Mouse (Mus musculus): ENCODE measurements around the gene Smoc1.

Smoc1 gene

DNA sequence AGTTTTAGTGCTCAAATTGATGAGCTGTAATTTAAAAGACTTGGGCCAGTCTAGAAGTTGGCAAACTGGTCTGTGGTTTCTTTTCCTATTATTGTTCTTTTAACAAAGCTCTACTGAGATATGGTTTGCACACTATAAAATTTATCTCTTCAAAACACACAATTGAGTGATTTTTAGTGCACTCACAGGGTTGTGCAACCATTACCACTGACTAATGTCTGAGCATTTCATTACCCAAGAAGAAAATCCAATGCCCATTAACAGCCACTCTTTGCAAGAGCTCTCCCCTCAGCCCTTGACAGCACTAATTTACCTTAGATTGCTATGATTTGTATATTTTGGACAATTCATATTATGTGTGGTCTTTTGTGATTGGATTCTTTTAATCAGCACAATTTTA, 97.2 kb downstream of the Smoc1 start:
- no peak for DNase-seq (ENCODE audit: extremely low spot score, low read depth, low spot score)

DNA sequence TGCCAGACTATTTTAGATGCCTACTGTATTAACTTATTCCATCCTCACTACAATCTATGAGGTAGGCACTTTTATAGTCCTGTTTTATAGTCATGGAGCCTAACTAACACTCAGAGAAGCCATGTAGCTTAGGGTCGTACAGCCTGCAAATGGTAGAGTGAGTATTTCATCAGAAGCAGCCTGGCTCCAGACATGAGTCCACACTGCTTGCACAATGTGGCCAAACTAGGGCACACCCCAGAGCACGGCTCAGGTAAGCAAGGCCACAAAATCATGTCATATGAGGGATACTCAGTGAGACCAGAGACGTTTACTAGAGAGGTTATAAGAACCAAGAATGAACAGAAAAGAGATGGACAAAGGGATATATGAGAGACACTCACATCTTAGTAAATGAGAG, 100.2 kb downstream of the Smoc1 start:
- no peak for DNase-seq (ENCODE audit: extremely low spot score, low read depth, low spot score)

DNA sequence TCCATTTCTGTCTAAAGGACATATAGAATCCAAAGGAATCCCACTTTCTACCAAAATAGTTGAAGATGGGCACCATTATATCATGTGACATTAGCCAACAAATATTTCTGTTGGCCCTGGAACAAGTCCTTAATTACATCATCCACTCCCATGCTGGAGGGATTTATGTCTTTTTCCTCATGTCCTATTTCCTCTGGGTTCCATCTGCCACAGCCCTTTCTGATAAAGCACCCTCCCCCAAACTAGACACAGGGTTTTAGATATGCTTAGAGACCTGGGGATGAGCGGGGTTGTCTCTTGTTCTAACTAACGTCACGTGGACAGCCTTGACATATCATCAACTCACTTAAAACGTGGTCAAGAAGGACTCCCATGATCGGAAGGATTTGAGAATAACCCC, 102.1 kb downstream of the Smoc1 start:
- no peak for DNase-seq (ENCODE audit: extremely low spot score, low read depth, low spot score)

DNA sequence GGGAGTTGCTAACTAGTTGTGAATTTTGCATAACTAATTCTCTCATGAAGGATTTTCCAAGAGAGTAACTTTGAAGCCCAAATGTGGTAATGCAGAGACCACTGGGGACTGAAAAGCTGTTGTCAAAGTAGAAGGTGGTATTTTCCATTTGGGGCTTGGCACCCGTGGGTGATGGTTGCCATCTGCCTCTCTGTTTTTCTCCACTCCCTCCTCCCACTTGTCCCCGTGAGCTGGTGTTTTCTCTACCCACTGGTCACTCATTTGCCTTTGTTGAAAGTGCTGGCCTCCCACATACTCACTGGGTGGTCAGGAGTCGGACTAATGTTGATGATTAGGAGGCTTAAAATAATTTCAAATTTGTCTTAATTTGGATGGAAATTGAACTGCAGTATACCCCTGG, 104.1 kb downstream of the Smoc1 start:
- no peak for DNase-seq (ENCODE audit: extremely low spot score, low read depth, low spot score)

DNA sequence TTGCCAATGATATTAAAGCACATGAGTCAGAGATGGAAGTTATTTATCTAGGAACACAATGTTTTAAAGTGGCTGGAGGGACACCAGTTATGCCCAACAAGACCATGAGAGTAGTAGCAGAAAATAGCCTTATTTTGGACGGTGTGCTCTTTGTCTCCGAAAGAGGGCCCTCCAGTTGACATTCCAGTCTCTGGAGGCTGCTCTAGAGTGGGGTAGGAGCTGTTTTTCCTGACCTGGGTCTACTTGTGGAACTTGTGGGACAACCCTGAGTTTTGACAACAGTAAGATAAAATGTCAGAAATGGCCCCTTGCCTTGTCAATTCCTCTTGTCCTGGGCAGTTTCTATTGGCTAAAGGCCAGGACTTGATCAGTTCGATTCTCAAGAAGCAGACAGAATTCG, 104.5 kb downstream of the Smoc1 start:
- DNase-seq (ENCODE audit: extremely low spot score, low read depth, low spot score), result no peak

DNA sequence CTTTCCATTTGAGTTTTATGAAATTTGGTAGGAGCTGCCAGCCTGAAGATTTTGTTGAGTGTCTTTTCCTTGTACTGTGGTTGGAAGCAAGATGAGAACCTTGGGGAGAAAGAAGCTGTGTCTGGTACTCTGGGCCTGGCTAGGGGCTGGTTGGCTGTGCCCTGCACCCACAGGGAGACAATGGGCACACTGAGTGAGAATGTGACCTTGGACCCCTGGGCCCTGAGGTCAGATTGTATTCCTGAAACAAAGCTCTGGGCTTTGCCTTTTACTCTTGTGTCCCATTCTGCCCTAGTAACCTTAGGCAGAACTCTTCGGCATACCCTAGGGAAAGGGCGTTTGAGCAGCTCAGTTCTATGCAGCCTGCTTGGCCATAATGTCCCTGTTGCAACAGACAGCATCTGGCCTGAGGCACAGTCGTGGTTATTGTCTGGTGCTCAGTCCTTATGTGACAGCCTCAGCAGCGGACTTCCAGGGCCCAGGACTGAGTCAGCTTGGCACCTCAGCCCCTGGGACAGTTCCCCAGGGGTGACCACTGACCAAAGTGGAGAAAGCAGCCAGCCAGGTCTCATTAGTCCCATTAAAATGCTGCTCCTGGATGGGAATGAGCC, 106.6 kb downstream of the Smoc1 start:
- no peak for DNase-seq (ENCODE audit: extremely low spot score, low read depth, low spot score)

DNA sequence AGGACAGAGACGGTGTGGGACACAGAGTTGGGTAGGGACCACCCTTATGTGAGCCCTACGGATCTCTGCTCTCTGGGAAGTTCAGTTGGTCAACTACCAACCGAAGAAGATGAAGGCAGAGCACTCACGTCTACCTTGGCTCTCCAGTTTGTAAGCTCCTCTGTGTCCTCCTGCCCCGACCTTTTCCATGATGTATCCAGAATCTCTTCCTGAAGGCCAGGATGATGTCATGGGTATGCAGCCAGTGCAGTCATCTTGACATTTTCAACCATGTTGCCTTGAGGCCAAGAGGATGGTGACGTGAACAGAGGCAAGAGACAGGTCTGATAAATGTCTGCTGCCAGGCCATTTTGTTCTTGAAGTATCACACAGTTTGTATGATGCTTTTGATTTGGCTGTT, 111.6 kb downstream of the Smoc1 start:
- DNase-seq (ENCODE audit: extremely low spot score, low read depth, low spot score), result no peak

DNA sequence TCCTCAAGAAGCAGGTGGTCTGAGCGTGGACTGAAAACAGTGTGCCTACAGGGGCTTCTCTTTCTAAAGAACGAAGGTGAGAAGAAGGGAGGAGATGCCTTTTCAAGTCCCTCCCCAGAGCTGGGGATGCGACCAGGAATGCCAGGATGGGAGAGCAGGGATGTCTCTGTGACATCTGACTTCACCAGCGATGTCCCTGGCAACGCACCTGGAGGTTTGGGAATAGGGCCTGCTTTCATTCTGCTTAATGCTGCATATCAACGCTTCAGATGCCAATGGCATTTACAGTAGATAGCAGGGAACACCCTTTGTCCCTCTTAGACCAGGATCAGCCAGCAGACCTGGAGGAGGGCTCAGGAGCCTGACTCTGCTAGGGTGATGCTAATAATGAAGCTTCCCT, 112.9 kb downstream of the Smoc1 start:
- DNase-seq (ENCODE audit: extremely low spot score, low read depth, low spot score), result no peak

DNA sequence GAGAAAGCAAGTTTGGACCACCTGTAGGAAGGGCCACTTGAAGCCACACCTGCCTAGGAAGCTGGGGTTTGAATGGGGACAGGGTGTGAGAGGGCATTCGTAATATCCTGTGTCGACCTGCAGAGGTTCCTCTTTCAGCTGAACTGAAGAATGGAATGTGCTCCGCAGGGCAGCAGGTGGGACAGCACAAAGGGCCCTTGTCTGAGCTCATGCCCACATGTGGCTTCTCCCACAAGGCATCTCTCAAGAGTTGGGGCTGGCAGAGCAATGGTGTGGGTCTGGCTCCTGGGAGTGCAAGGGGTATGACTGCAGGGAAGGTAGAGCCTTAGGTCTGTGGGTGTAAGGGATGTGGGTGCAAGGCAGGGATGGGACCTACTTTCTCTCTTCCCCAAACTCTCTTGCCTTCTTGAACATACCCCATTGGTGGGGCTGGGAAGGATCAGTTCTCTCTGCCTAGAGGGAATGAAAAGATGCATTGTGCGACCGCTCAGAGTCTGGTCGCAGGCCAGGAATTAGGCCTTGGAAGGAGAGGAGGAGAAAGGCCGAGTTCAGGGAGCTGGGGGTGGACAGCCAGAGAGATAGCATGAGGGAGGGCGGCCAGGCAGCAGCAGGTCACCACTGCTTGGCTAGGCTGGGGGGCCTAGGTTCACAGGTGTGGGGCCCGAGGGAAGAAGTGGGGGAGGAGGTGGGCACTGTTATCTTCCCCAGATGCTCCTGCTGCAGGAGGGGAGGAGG, 114.2 kb downstream of the Smoc1 start:
- no peak for DNase-seq (ENCODE audit: extremely low spot score, low read depth, low spot score)

DNA sequence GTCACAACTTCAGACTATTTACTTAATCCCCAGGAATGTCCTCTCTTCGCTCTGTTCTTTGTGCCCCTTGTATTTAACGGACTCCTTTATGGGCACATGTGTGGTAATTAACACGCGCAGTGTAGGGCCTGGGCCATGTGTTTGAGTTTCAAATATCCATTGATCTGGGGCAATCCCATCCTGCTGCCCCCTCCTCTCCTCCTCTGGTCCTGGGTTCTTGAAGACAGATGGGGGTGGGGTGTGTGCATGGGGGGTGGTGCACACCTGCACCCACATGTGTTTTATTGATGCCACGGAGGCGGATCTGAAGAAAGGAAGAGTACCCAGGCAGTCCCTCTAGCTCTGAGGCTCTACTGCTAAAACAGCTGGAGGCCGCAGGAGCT, 114.7 kb downstream of the Smoc1 start:
- peak; percentile 52 for DNase-seq (ENCODE audit: extremely low spot score, low read depth, low spot score)

DNA sequence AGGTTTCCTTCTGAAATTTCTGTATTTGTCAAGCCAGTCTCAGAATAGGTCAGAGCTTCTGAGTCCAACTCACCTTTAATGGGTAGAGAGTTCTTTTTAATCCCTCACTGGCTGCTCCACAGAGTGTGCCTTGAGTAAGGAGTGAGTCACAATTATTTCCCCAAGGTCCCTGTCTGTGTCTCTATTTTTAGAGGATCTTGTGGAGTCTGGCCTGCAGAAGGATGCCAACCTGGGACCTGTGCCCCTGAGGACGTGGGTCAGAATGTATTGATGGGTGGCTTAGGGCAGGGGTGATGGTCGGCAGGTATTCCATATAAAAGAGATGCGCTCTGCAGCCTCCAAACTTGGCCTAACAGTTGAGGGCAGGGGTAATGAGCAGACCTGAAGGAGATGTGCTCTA, 115.6 kb downstream of the Smoc1 start:
- no peak for DNase-seq (ENCODE audit: extremely low spot score, low read depth, low spot score)

DNA sequence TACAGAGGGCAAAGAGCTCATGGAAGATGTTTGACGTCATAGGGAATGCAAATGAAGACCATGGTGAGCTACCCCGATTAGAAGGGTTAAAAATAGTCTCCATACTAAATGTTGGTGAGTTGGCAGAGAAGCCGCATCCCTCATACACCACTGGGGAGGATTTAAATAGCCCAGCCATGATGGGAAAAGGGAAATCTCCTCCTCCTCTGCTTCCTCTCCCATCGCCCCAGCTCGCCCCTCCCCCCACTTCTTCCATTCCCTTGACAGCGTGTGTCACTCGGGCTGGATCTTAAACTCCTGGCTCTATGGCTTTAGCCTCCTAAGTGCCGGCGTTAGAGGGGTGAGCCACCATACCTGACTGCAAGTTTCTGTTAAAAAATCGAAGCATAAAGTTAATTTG, 117.6 kb downstream of the Smoc1 start:
- no peak for DNase-seq (ENCODE audit: extremely low spot score, low read depth, low spot score)

DNA sequence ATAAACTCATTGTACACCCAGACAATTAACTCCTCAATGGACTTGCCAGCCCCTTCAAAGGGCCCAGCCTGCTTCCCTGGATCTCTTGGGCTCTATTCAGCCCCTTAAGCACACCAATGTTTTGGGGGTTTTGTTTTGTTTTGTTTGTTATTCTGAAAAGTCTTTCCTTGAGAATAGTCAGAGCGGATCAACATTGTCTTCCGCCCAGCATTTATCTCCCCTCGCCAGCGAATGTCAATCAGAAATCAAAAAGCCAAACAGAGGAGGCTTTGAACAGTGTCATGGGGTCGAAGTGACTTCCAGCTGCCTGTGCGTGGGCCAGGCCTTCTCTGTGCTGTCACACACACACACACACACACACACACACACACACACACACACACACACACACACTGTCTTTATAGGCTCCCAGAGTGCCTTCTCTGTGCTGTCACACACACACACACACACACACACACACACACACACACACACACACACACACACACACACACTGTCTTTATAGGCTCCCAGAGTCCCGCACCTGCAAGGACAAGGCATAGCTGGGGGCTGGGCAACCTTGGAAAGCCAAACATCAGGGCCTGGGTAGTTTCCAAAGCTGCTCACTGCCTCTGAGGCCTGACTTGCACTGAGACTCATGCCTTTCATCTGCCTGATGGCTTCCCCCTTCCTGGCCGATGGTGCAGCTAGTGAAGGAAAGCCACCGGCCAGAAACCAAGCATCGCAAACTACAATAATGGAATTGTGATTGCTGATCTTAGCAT, 120.0 kb downstream of the Smoc1 start:
- DNase-seq (ENCODE audit: extremely low spot score, low read depth, low spot score), result no peak

DNA sequence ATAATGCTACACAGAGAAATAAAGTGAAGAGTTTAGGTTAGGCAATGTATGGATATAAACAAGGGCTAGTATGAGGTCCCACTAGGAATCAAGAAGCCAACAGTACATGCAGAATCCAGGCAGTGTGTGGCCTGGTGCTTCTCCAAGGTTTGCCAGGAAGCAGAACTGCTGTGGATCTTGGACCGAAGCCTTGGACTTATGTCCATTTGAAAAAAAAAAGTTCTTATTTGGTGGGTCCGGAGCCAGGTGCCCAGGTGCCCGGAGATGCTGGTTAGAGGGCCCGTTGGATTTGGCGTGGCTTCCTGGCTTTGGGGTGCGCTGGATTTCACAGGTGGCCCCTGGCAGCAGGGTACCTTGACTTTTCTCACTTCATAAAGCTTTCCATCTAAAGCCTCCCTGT, 121.3 kb downstream of the Smoc1 start:
- no peak for DNase-seq (ENCODE audit: extremely low spot score, low read depth, low spot score)

DNA sequence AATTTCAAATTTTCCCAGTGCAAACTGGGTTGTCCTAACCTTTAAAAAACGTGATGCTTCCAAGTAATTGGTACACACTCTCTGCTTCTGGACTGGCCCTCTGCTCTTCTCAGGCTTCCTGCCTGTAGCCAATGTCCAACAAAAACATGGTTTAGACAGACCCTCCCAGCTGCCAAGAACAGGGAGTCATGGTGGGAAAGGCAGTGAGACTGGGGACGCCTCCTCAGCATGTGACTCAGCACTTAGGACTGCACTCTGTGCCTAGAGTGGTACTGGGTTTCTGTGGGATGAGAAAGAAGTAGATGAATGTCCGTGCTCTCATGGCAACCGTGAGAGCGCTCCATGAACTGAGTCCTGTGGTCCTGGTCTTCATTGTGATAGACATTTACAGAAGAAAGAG, 124.3 kb downstream of the Smoc1 start:
- no peak for DNase-seq (ENCODE audit: extremely low spot score, low read depth, low spot score)

DNA sequence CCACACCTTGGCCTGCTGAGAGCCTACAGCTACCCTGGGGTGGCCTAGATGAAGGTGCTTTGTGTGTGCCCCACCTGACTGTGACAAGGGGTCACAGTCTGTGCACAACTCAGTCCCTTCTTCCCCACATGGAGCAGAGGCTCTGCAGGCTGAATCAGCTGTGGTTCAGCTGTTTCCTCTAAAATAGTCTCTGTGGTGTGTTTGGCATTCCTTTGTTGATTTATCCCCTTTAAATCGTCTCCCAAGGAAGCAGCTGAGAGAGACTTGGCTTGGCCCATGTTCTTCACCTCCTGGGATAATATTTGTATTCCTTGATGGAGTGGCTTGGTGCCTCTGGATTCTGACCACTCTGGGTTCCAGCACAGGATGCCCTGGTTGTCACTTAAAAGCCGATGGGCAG, 125.5 kb downstream of the Smoc1 start:
- no peak for DNase-seq (ENCODE audit: extremely low spot score, low read depth, low spot score)

DNA sequence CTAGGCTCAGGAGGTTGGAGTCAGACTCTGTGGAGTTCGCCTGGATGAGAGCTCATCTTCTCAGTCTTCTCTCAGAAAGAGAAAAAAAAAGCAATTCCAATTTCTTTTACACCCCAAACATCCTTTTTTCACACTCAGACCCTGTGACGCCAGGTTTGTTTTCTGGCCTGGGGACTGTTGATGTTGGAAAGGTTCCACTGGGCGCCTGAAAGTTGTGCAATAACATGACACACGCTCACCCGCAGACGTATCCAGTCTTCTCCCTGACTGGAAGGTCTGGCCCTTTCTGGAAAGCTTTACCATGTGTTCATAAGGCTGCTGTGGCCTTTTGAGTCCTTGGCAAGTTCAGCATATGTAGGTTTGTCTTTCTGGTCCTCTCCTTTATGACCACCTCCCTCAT, 129.1 kb downstream of the Smoc1 start:
- no peak for DNase-seq (ENCODE audit: extremely low spot score, low read depth, low spot score)

DNA sequence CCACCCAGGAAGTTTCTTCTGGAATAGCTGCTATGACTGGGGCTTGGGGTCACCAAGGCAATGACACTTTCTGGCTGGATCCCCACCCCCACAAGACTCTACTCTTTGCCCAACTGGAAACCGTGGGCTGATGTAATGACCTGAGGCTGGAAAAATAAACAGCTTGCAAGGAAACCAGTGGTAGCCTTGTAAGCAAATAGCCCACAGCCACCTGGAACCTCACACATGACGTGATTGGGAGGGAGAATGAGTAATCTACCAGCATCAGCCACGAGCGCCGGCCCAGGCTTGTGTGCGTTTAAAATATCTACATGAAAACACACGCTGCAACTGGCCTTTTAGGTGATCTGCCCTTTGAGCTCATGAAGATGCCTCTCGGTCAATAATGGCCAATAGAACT, 130.2 kb downstream of the Smoc1 start:
- no peak for DNase-seq (ENCODE audit: extremely low spot score, low read depth, low spot score)

DNA sequence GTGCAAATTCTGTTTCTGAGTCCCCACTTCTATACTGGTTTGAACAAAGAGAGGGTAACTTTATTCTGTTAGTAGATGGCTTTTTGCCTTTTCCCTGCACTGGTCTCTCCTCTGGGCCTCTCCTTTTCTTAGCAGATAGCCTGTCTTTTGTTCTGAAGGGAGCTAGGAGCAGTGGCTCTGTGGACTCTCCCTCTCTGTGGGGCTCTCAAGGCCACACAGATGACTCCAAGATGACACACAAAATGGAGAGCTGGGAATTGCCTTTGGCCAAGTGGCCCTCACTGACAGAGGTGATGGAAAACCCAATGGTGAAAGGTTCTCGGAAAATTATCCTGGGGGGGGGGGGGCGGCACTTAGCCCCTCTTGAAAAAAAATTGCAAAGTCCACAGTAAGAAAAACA, 133.3 kb downstream of the Smoc1 start:
- no peak for DNase-seq (ENCODE audit: extremely low spot score, low read depth, low spot score)

DNA sequence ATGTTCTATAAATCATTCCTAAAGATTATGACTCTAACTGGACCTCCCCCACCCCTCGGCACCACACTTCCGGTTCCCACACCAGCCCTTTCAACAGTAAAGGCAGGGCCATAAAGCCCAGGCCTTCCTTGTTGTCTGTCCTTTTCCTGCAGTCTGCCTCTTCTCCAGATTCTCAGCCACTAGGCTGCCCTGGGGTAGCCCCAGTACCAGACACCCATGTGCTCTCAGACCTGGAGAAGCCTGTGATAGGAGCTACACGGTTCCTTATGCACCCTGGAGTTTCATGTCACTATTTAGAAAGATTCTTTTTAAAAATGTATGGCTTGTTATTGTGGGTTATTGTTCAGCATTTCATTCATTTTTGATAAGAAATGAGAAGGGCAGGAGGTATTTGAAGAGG, 133.8 kb downstream of the Smoc1 start:
- no peak for DNase-seq (ENCODE audit: extremely low spot score, low read depth, low spot score)

DNA sequence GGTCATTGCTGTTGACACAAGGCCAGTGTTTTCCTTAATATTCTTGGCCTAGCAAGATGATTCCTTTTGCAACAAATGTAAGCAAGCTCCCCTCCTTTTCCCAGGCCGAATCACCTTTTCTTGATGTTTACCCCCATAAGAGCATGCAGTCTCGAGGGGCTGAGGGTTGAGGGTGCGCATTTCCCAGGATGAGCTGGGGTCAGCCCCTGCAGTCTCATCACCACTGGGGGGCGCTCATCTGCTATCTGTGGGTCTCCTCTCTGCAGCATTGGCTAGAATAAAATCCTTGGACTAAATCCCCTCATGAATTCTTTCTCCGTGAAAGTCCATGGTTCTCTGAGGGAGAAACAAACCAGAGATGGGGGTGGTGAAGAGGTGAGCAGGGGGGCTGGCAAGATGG, 134.2 kb downstream of the Smoc1 start:
- DNase-seq (ENCODE audit: extremely low spot score, low read depth, low spot score), result no peak

DNA sequence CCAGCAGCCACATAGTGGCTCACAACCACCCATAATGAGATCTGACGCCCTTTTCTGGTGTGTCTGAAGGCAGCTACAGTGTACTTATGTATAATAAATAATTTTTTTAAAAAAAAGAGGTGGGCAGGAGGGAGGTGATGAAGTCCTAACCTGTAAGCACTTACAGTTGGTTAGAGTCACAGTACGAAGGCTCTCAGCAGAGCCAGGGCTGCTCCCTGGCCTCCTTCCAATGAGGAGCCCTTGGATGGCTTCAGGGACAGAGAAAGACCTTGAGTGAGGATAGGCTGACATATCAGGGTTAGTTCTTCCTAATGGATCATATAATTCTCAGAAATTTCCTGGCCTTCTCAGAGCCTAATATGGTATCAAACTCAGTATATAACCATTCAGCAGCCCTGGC, 134.7 kb downstream of the Smoc1 start:
- no peak for DNase-seq (ENCODE audit: extremely low spot score, low read depth, low spot score)

Measured in hindlimb bud, embryonic 11.5 days (tissue).